Mouse (Mus musculus) E14TG2a.4 (cell line): ENCODE results near the gene Fbll1.

ENCODE experiments used
- CTCF ChIP-seq: conservative IDR thresholded peaks from 2 replicates; pipeline ENCODE4 v1.5.1; 2014; ENCODE audit warnings: low read length
- NANOG ChIP-seq: IDR thresholded peaks from 2 replicates; pipeline ENCODE4 v1.6.1; 2014; ENCODE audit warnings: borderline replicate concordance, low read length, mixed read lengths
- POU5F1 ChIP-seq: IDR thresholded peaks from 2 replicates; pipeline ENCODE4 v1.6.1; 2014; ENCODE audit warnings: low read length, borderline replicate concordance

DNA sequence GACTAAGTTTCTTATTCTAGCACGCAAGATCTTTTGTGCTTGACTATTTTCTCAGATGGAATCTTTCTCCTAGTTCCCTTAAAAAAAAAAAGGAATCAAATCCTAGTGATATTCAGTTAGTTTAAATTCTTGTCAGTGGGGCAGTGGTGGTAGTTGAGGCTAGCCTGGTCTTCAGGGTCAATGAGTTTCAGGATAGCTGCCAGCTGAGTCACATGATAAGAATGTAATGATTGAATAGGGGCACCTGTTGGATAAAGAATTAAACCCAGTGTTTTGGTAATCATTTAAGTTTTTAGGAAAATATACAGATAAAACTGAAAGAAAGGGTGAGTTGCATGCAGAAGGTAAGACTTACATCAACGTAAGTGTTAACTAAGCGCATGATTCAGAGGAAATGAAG lies 23.1 kb downstream of the Fbll1 start:
- TF ChIP-seq CTCF (no peak), NANOG (no peak), POU5F1 (no peak)
